In genomic region chrX:52614031-52614381, GRCm38 (mm10) we compare ENCODE assay signal across 8 mouse cellular contexts. TPM values are rescaled to one million over a fixed set of nuclear protein-coding genes. Genes with fewer than 3 reads are reported as not detected.
A peak's percentile ranks its signal among the peaks of the same experiment; 100 is the strongest.
DNase-seq lines count a peak whose midpoint lies in the region; ATAC-seq lines count a peak whose summit lies in the region.

No protein-coding gene starts in this region.

- H3K4me3 ChIP-seq in lung, embryonic 16.5 days (ENCODE audit: low read length): peak overlapping the region; percentile 59
- H3K4me3 ChIP-seq in limb, embryonic 12.5 days (replicated peaks): peak overlapping the region; percentile 68
- H3K4me3 ChIP-seq in neural tube, embryonic 12.5 days: peak overlapping the region; percentile 40

- no peaks in the 10 kb centered on the region for H3K36me3 ChIP-seq in lung, embryonic 16.5 days (ENCODE audit: control insufficient read depth, insufficient read depth, low read length)
- H3K36me3 ChIP-seq in limb, embryonic 12.5 days: no peaks in the 10 kb centered on the region
- H3K36me3 ChIP-seq in neural tube, embryonic 12.5 days: no peaks in the 10 kb centered on the region

- peak; percentile 95 for ATAC-seq in lung, embryonic 16.5 days (ENCODE audit: low read depth)
- ATAC-seq in limb, embryonic 12.5 days (ENCODE audit: insufficient number of reproducible peaks, insufficient read depth, low FRiP score, low TSS enrichment, low read depth): peak; percentile 96
- peak; percentile 90 for ATAC-seq in neural tube, embryonic 12.5 days (ENCODE audit: low FRiP score, low read depth)

- H3K27ac ChIP-seq in lung, embryonic 16.5 days (ENCODE audit: low read length): peak overlapping the region; percentile 77
- peak overlapping the region; percentile 94 for H3K27ac ChIP-seq in limb, embryonic 12.5 days
- no peak overlapping the region for H3K27ac ChIP-seq in neural tube, embryonic 12.5 days

- peak; percentile 21 to 35 for DNase-seq in cerebellum, postnatal 4 days (ENCODE audit: low spot score in 2 of 2)
- no peak for DNase-seq in cerebellum, adult 8-10 months
- no peak for DNase-seq in lung, adult 18-20 months
- peak; percentile 11 to 33 for DNase-seq in frontal cortex, postnatal 10 days (ENCODE audit: low spot score in 2 of 2)
- DNase-seq in c-Kit-positive CD71-positive TER-119-positive erythroid progenitor cells, embryonic 14.5 days (ENCODE audit: low spot score): no peak

- H3K4me2 ChIP-seq in lung, embryonic 16.5 days (ENCODE audit: low read depth, low read length): peak overlapping the region; percentile 65
- peak overlapping the region; percentile 60 for H3K4me2 ChIP-seq in limb, embryonic 12.5 days
- H3K4me2 ChIP-seq in neural tube, embryonic 12.5 days (replicated peaks): peak overlapping the region; percentile 68

- 21% methylated on average over 17 of the region's 23 CpGs for WGBS in lung, embryonic 16.5 days
- 18% methylated on average over 15 of the region's 23 CpGs for WGBS in limb, embryonic 12.5 days
- 15% methylated on average over 23 of the region's 23 CpGs for WGBS in neural tube, embryonic 12.5 days

- peak overlapping the region; percentile 65 for H3K9ac ChIP-seq in lung, embryonic 16.5 days (ENCODE audit: low read length)
- peak overlapping the region; percentile 89 for H3K9ac ChIP-seq in limb, embryonic 12.5 days (replicated peaks)
- H3K9ac ChIP-seq in neural tube, embryonic 12.5 days: peak overlapping the region; percentile 44; the same call in 1 of the 2 replicates

- no peaks in the 10 kb centered on the region for H3K9me3 ChIP-seq in lung, embryonic 16.5 days (ENCODE audit: control insufficient read depth, low read length)
- H3K9me3 ChIP-seq in limb, embryonic 12.5 days: no peaks in the 10 kb centered on the region
- H3K9me3 ChIP-seq in neural tube, embryonic 12.5 days: no peaks in the 10 kb centered on the region

- no peaks in the 10 kb centered on the region for H3K27me3 ChIP-seq in lung, embryonic 16.5 days (ENCODE audit: control insufficient read depth, insufficient read depth, low read depth, low read length)
- peaks cover 10% of the 10 kb centered on the region for H3K27me3 ChIP-seq in limb, embryonic 12.5 days
- H3K27me3 ChIP-seq in neural tube, embryonic 12.5 days (replicated peaks): no peaks in the 10 kb centered on the region

- no peaks in the 10 kb centered on the region; the same call in none of the 2 replicates for H3K4me1 ChIP-seq in lung, embryonic 16.5 days (replicated peaks; ENCODE audit: control insufficient read depth, insufficient read depth, low read length)
- H3K4me1 ChIP-seq in limb, embryonic 12.5 days (replicated peaks): peaks cover 40% of the 10 kb centered on the region
- H3K4me1 ChIP-seq in neural tube, embryonic 12.5 days: no peaks in the 10 kb centered on the region; the same call in 1 of the 2 replicates

RNA-seq across cellular contexts. Expression of gene Gpc3, which starts 0.3 kb away (rescaled TPM):
- 452 and 477 TPM in 2 replicates for polyA plus RNA-seq in lung, embryonic 16.5 days (2015; fragmentation: Nextera tagmentation; extraction: Ambion mirVana)
- polyA plus RNA-seq in limb, embryonic 12.5 days (2016; fragmentation: Nextera tagmentation; extraction: Ambion mirVana): 1,173 and 1,196 TPM in 2 replicates
- polyA plus RNA-seq in neural tube, embryonic 12.5 days (2016; fragmentation: Nextera tagmentation; extraction: Ambion mirVana): 303 and 304 TPM in 2 replicates

Comparison
In these comparisons a context has a peak if more than half of its experiments do, and no peak if none do; other contexts are left out.
1. DNase-seq: peak in cerebellum, postnatal 4 days (2 of 2) and frontal cortex, postnatal 10 days (2 of 2); none in cerebellum, adult 8-10 months (single experiment), lung, adult 18-20 months (0 of 2) and c-Kit-positive CD71-positive TER-119-positive erythroid progenitor cells, embryonic 14.5 days (single experiment).
2. Peak in every context shown above with its lines, with median percentiles within 50 percentile points of each other: ATAC-seq, H3K4me2 ChIP-seq, H3K4me3 ChIP-seq and H3K9ac ChIP-seq.